Mouse (Mus musculus) adrenal gland, adult 2 months (tissue): Measurements from ENCODE around the gene Lpp. TPM values are rescaled to one million over a fixed set of nuclear protein-coding genes. Genes with fewer than 3 reads are reported as not detected.

Experiments
- DNase-seq: peaks from one replicate; pipeline ENCODE4 v3.0.0; 2021
- polyA plus RNA-seq: library from polyadenylated mRNA; depleted of rRNA; stranded (reverse); fragments of >200 nt; gene quantifications from 2 replicates; pipeline ENCODE4 v1.2.3, GENCODE M21; 2012
- total RNA-seq, 2 experiments: library from RNA; stranded (reverse); gene quantifications; 2 replicates each; pipeline ENCODE4 v1.2.3; 2021

The Lpp gene
- total and polyA plus RNA-seq, 3 experiments: 32.3 to 94.8 (median 35.1) TPM

- DNase-seq: no peak
Measured at GRCm38 (mm10) chr16:24695062-24695461, 301.8 kb downstream of the Lpp start.

- DNase-seq: no peak
Measured at GRCm38 (mm10) chr16:24704215-24704614, 310.9 kb downstream of the Lpp start.

GRCm38 (mm10) chr16:24723641-24724040, 330.3 kb downstream of the Lpp start:
- no peak for DNase-seq

GRCm38 (mm10) chr16:24732751-24733150, 339.4 kb downstream of the Lpp start:
- DNase-seq: no peak

GRCm38 (mm10) chr16:24733321-24733720, 340.0 kb downstream of the Lpp start:
- no peak for DNase-seq

- no peak for DNase-seq
Measured at GRCm38 (mm10) chr16:24735754-24736153, 342.4 kb downstream of the Lpp start.

GRCm38 (mm10) chr16:24737362-24738057, 344.2 kb downstream of the Lpp start:
- no peak for DNase-seq

- no peak for DNase-seq
Measured at GRCm38 (mm10) chr16:24740714-24741113, 347.4 kb downstream of the Lpp start.

- DNase-seq: peak; percentile 60
Measured at GRCm38 (mm10) chr16:24749816-24750215, 356.5 kb downstream of the Lpp start.

GRCm38 (mm10) chr16:24756141-24756540, 362.8 kb downstream of the Lpp start:
- DNase-seq: no peak

GRCm38 (mm10) chr16:24766051-24766450, 372.7 kb downstream of the Lpp start:
- DNase-seq: peak; percentile 80

- DNase-seq: no peak
Measured at GRCm38 (mm10) chr16:24766596-24766995, 373.3 kb downstream of the Lpp start.

- no peak for DNase-seq
Measured at GRCm38 (mm10) chr16:24777053-24777452, 383.7 kb downstream of the Lpp start.

GRCm38 (mm10) chr16:24778432-24779274, 385.3 kb downstream of the Lpp start:
- no peak for DNase-seq

- DNase-seq: no peak
Measured at GRCm38 (mm10) chr16:24780545-24780944, 387.2 kb downstream of the Lpp start.

- DNase-seq: no peak
Measured at GRCm38 (mm10) chr16:24781922-24782321, 388.6 kb downstream of the Lpp start.

- DNase-seq: no peak
Measured at GRCm38 (mm10) chr16:24785651-24786050, 392.3 kb downstream of the Lpp start.

GRCm38 (mm10) chr16:24788973-24789372, 395.7 kb downstream of the Lpp start:
- DNase-seq: no peak

GRCm38 (mm10) chr16:24791387-24791786, 398.1 kb downstream of the Lpp start:
- no peak for DNase-seq

- no peak for DNase-seq
Measured at GRCm38 (mm10) chr16:24791984-24792383, 398.7 kb downstream of the Lpp start.

GRCm38 (mm10) chr16:24792836-24793235, 399.5 kb downstream of the Lpp start:
- DNase-seq: no peak

GRCm38 (mm10) chr16:24794665-24795064, 401.4 kb downstream of the Lpp start:
- DNase-seq: no peak

- DNase-seq: no peak
Measured at GRCm38 (mm10) chr16:24801355-24801754, 408.0 kb downstream of the Lpp start.
